Mouse (Mus musculus) embryonic facial prominence, embryonic 15.5 days (tissue): ENCODE measurements around the gene Samd7. TPM values are rescaled to one million over a fixed set of nuclear protein-coding genes. Genes with fewer than 3 reads are reported as not detected.

Source experiments
- ATAC-seq: fragments of 200-750 bp; cut with Nextera tagmentation; 2 replicates; pipeline ENCODE4 v1.8.0; 2017; ENCODE audit warnings: low read depth, moderate TSS enrichment; ENCODE audit not compliant: insufficient number of reproducible peaks, low FRiP score, low TSS enrichment
- H3K27ac ChIP-seq: fragments of 300-500 bp; sonication (generic); replicated peaks from 2 replicates; pipeline ENCODE4 v1.5.1; 2015; ENCODE audit warnings: mild to moderate bottlenecking, inconsistent platforms
- H3K27me3 ChIP-seq: fragments of 300-500 bp; sonication (generic); 2 replicates; pipeline ENCODE4 v1.6.1; 2015; ENCODE audit warnings: inconsistent platforms
- H3K36me3 ChIP-seq: fragments of 300-500 bp; sonication (generic); 2 replicates; pipeline ENCODE4 v1.6.1; 2015; ENCODE audit warnings: mild to moderate bottlenecking, inconsistent platforms
- H3K4me1 ChIP-seq: fragments of 300-500 bp; sonication (generic); 2 replicates; pipeline ENCODE4 v1.6.1; 2015; ENCODE audit warnings: inconsistent platforms
- H3K4me2 ChIP-seq: fragments of 300-500 bp; sonication (generic); replicated peaks from 2 replicates; pipeline ENCODE4 v1.6.1; 2015; ENCODE audit warnings: mild to moderate bottlenecking, inconsistent platforms
- H3K4me3 ChIP-seq: fragments of 300-500 bp; sonication (generic); replicated peaks from 2 replicates; pipeline ENCODE4 v1.5.1; 2015; ENCODE audit warnings: mild to moderate bottlenecking, inconsistent platforms
- H3K9ac ChIP-seq: fragments of 300-500 bp; sonication (generic); 2 replicates; pipeline ENCODE4 v1.6.1; 2015; ENCODE audit warnings: inconsistent platforms
- H3K9me3 ChIP-seq: fragments of 300-500 bp; sonication (generic); replicated peaks from 2 replicates; pipeline ENCODE4 v1.6.1; 2016; ENCODE audit warnings: inconsistent platforms
- WGBS: fragments of 180-500 bp; shearing (Covaris S2); methylation state at CpG from one replicate; pipeline ENCODE4 v1.1.7; 2015; 5-methylcytosine and 5-hydroxymethylcytosine counted together
- polyA plus RNA-seq: library from polyadenylated mRNA; unstranded; fragments of >200 nt; fragmentation: Nextera tagmentation; extraction: Ambion mirVana; gene quantifications from 2 replicates; pipeline ENCODE4 v1.2.1, GENCODE M21; 2015

Gene Samd7
- polyA plus RNA-seq, 1 experiment from 2014 or later: not detected

- ATAC-seq: no peak
- no peak overlapping the region for H3K4me2 ChIP-seq
Measured at GRCm38 (mm10) chr3:30723179-30723578, 22.9 kb upstream of the Samd7 start.

GRCm38 (mm10) chr3:30724105-30724824, 21.8 kb upstream of the Samd7 start:
- H3K27me3 ChIP-seq: no peaks in the 10 kb centered on the region
- H3K4me2 ChIP-seq: no peak overlapping the region
- H3K4me1 ChIP-seq: no peaks in the 10 kb centered on the region
- H3K9ac ChIP-seq: no peak overlapping the region
- no peak for ATAC-seq
- no peak overlapping the region for H3K4me3 ChIP-seq
- WGBS: 66% methylated on average over 10 of the region's 10 CpGs
- no peaks in the 10 kb centered on the region for H3K36me3 ChIP-seq
- H3K9me3 ChIP-seq: no peaks in the 10 kb centered on the region
- H3K27ac ChIP-seq: no peak overlapping the region

More at GRCm38 (mm10) chr3:30723179-30723578, 22.9 kb upstream of the Samd7 start:
- H3K27me3 ChIP-seq: no peaks in the 10 kb centered on the region
- 51% methylated on average over 5 of the region's 5 CpGs for WGBS
- H3K9me3 ChIP-seq: no peaks in the 10 kb centered on the region
- H3K27ac ChIP-seq: no peak overlapping the region
- no peak overlapping the region for H3K4me3 ChIP-seq
- no peaks in the 10 kb centered on the region for H3K36me3 ChIP-seq
- no peaks in the 10 kb centered on the region for H3K4me1 ChIP-seq
- H3K9ac ChIP-seq: no peak overlapping the region

GRCm38 (mm10) chr3:30724848-30725465, 21.1 kb upstream of the Samd7 start:
- H3K9me3 ChIP-seq: no peaks in the 10 kb centered on the region
- no peak overlapping the region for H3K4me3 ChIP-seq
- H3K36me3 ChIP-seq: no peaks in the 10 kb centered on the region
- H3K27me3 ChIP-seq: no peaks in the 10 kb centered on the region
- no peaks in the 10 kb centered on the region for H3K4me1 ChIP-seq
- H3K9ac ChIP-seq: no peak overlapping the region
- ATAC-seq: no peak; the same call in 1 of the 2 replicates
- H3K27ac ChIP-seq: no peak overlapping the region
- H3K4me2 ChIP-seq: no peak overlapping the region
- WGBS: 60% methylated on average over 10 of the region's 10 CpGs

- Histone ChIP-seq H3K4me3 (no peak overlapping the region), H3K4me2 (no peak overlapping the region), H3K27me3 (no peaks in the 10 kb centered on the region), H3K4me1 (no peaks in the 10 kb centered on the region), H3K36me3 (no peaks in the 10 kb centered on the region), H3K9ac (no peak overlapping the region), H3K27ac (no peak overlapping the region), H3K9me3 (no peaks in the 10 kb centered on the region)
- WGBS: 70% methylated on average over 7 of the region's 7 CpGs
- ATAC-seq: no peak
Measured at GRCm38 (mm10) chr3:30725514-30725913, 20.6 kb upstream of the Samd7 start.

- H3K4me1 ChIP-seq: no peaks in the 10 kb centered on the region
- no peaks in the 10 kb centered on the region for H3K36me3 ChIP-seq
- no peak overlapping the region for H3K9ac ChIP-seq
- no peak for ATAC-seq
- no peak overlapping the region for H3K4me2 ChIP-seq
- H3K9me3 ChIP-seq: no peaks in the 10 kb centered on the region
- 70% methylated on average over 4 of the region's 4 CpGs for WGBS
- no peak overlapping the region for H3K27ac ChIP-seq
- no peak overlapping the region for H3K4me3 ChIP-seq
- no peaks in the 10 kb centered on the region for H3K27me3 ChIP-seq
Measured at GRCm38 (mm10) chr3:30727209-30727608, 18.9 kb upstream of the Samd7 start.

- Histone ChIP-seq H3K9ac (no peak overlapping the region), H3K4me2 (no peak overlapping the region), H3K9me3 (no peaks in the 10 kb centered on the region), H3K4me1 (no peaks in the 10 kb centered on the region), H3K27ac (no peak overlapping the region), H3K4me3 (no peak overlapping the region), H3K36me3 (no peaks in the 10 kb centered on the region), H3K27me3 (no peaks in the 10 kb centered on the region)
- ATAC-seq: no peak
- 75% methylated on average over 5 of the region's 5 CpGs for WGBS
Measured at GRCm38 (mm10) chr3:30729046-30729445, 17.0 kb upstream of the Samd7 start.

GRCm38 (mm10) chr3:30736809-30737208, 9.3 kb upstream of the Samd7 start:
- Histone ChIP-seq H3K9me3 (no peaks in the 10 kb centered on the region), H3K27ac (no peak overlapping the region), H3K4me3 (no peak overlapping the region), H3K9ac (no peak overlapping the region), H3K4me2 (no peak overlapping the region), H3K36me3 (no peaks in the 10 kb centered on the region), H3K4me1 (no peaks in the 10 kb centered on the region), H3K27me3 (no peaks in the 10 kb centered on the region)
- WGBS: 37% methylated on average over 9 of the region's 9 CpGs
- peak; percentile 54 for ATAC-seq

- H3K4me2 ChIP-seq: no peak overlapping the region
- WGBS: 76% methylated on average over 6 of the region's 6 CpGs
- no peak overlapping the region for H3K27ac ChIP-seq
- H3K4me3 ChIP-seq: no peak overlapping the region
- no peak for ATAC-seq
- H3K4me1 ChIP-seq: no peaks in the 10 kb centered on the region
- H3K27me3 ChIP-seq: no peaks in the 10 kb centered on the region
- no peaks in the 10 kb centered on the region for H3K9me3 ChIP-seq
- no peak overlapping the region for H3K9ac ChIP-seq
- no peaks in the 10 kb centered on the region for H3K36me3 ChIP-seq
Measured at GRCm38 (mm10) chr3:30741306-30741705, 4.8 kb upstream of the Samd7 start.

- no peaks in the 10 kb centered on the region for H3K9me3 ChIP-seq
- no peaks in the 10 kb centered on the region for H3K4me1 ChIP-seq
- no peak overlapping the region for H3K4me2 ChIP-seq
- H3K27me3 ChIP-seq: no peaks in the 10 kb centered on the region
- no peak overlapping the region for H3K4me3 ChIP-seq
- no peak overlapping the region for H3K9ac ChIP-seq
- no peak for ATAC-seq
- 90% methylated on average over 7 of the region's 7 CpGs for WGBS
- no peaks in the 10 kb centered on the region for H3K36me3 ChIP-seq
- no peak overlapping the region for H3K27ac ChIP-seq
Measured at GRCm38 (mm10) chr3:30742891-30743290, 3.2 kb upstream of the Samd7 start.

GRCm38 (mm10) chr3:30748316-30748715, 2.2 kb downstream of the Samd7 start:
- WGBS: 81% methylated on average over 9 of the region's 9 CpGs
- Histone ChIP-seq H3K4me2 (no peak overlapping the region), H3K27me3 (no peaks in the 10 kb centered on the region), H3K9me3 (no peaks in the 10 kb centered on the region), H3K4me3 (no peak overlapping the region), H3K36me3 (no peaks in the 10 kb centered on the region), H3K4me1 (no peaks in the 10 kb centered on the region), H3K9ac (no peak overlapping the region), H3K27ac (no peak overlapping the region)
- no peak for ATAC-seq

GRCm38 (mm10) chr3:30754696-30755095, 8.6 kb downstream of the Samd7 start:
- H3K27me3 ChIP-seq: no peaks in the 10 kb centered on the region
- H3K4me1 ChIP-seq: no peaks in the 10 kb centered on the region
- H3K36me3 ChIP-seq: no peaks in the 10 kb centered on the region
- H3K4me3 ChIP-seq: no peak overlapping the region
- no peak overlapping the region for H3K9ac ChIP-seq
- no peak for ATAC-seq
- no peak overlapping the region for H3K4me2 ChIP-seq
- H3K9me3 ChIP-seq: no peaks in the 10 kb centered on the region
- WGBS: 85% methylated on average over 4 of the region's 4 CpGs
- H3K27ac ChIP-seq: no peak overlapping the region

GRCm38 (mm10) chr3:30764877-30765276, 18.8 kb downstream of the Samd7 start:
- no peaks in the 10 kb centered on the region for H3K4me1 ChIP-seq
- ATAC-seq: no peak
- H3K9ac ChIP-seq: no peak overlapping the region
- H3K4me3 ChIP-seq: no peak overlapping the region
- no peaks in the 10 kb centered on the region for H3K9me3 ChIP-seq
- H3K27ac ChIP-seq: no peak overlapping the region
- H3K27me3 ChIP-seq: no peaks in the 10 kb centered on the region
- H3K4me2 ChIP-seq: no peak overlapping the region
- 75% methylated on average over 4 of the region's 4 CpGs for WGBS
- H3K36me3 ChIP-seq: no peaks in the 10 kb centered on the region
